Mouse (Mus musculus) kidney, adult 2 months (tissue): ENCODE data around the gene Ccin.

Experiments used
- CTCF ChIP-seq: fragments of 200-500 bp; conservative IDR thresholded peaks from 2 replicates; pipeline ENCODE4 v1.5.1; 2011; ENCODE audit warnings: low read depth, mild to moderate bottlenecking, control low read depth, low read length, moderate library complexity, mixed read lengths; ENCODE audit not compliant: insufficient read depth, insufficient read length
- POLR2A ChIP-seq: fragments of 200-500 bp; IDR thresholded peaks from one replicate; pipeline ENCODE4 v1.6.1; 2011; ENCODE audit warnings: low read depth, low read length, control low read depth

DNA sequence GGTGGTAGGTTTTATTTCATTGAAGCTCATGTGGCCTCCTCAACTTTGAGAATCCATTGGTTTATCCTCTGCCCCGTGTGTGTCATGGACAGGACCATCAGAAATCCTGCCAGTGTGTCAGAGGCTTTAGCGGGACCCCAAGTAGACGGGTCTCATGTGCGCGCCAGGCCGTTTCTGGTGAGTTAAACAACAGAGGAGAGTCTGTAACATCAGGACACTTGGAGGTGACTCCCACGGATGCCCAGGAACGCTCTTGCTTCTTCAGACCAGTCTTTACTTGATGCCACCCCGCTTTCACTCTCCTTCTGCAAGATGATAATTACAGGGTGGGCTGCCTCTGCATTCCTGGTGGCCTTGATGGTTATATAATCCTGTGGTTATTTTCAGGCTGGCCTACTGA, 40.4 kb downstream of the Ccin start:
- TF ChIP-seq POLR2A (no peak), CTCF (no peak)
